Mouse (Mus musculus) heart, embryonic 10.5 days (tissue): ENCODE measurements around the gene Cyld. TPM values are rescaled to one million over a fixed set of nuclear protein-coding genes. Genes with fewer than 3 reads are reported as not detected.
A peak's percentile ranks its signal among the peaks of the same experiment; 100 is the strongest.

Experiments
- DNase-seq: peaks from one replicate; pipeline ENCODE4 v3.0.0-alpha.2; 2017; ENCODE audit warnings: low spot score
- H3K27ac ChIP-seq: fragments of 300-500 bp; sonication (generic); 2 replicates; pipeline ENCODE4 v1.5.1; 2016; ENCODE audit warnings: mild to moderate bottlenecking
- H3K27me3 ChIP-seq: fragments of 300-500 bp; sonication (generic); 2 replicates; pipeline ENCODE4 v1.6.1; 2016; ENCODE audit warnings: mild to moderate bottlenecking; ENCODE audit not compliant: poor library complexity, insufficient read depth, severe bottlenecking
- H3K36me3 ChIP-seq: fragments of 300-500 bp; sonication (generic); 2 replicates; pipeline ENCODE4 v1.6.1; 2016; ENCODE audit warnings: mild to moderate bottlenecking, moderate library complexity
- H3K4me1 ChIP-seq: fragments of 300-500 bp; sonication (generic); 2 replicates; pipeline ENCODE4 v1.6.1; 2016; ENCODE audit warnings: mild to moderate bottlenecking
- H3K4me3 ChIP-seq: fragments of 300-500 bp; sonication (generic); 2 replicates; pipeline ENCODE4 v1.5.1; 2016; ENCODE audit warnings: mild to moderate bottlenecking, moderate library complexity
- H3K9me3 ChIP-seq: fragments of 300-500 bp; sonication (generic); 2 replicates; pipeline ENCODE4 v1.6.1; 2016; ENCODE audit warnings: mild to moderate bottlenecking, moderate library complexity
- WGBS: fragments of 180-500 bp; shearing (Covaris S2); methylation state at CpG from one replicate; pipeline ENCODE4 v1.1.7; 2016; 5-methylcytosine and 5-hydroxymethylcytosine counted together
- polyA plus RNA-seq: library from polyadenylated mRNA; unstranded; fragments of >200 nt; fragmentation: Nextera tagmentation; extraction: Ambion mirVana; gene quantifications from 2 replicates; pipeline ENCODE4 v1.2.1, GENCODE M21; 2016

The Cyld gene
- polyA plus RNA-seq, 1 experiment from 2014 or later = 8.9 TPM

- no peaks in the 10 kb centered on the region for H3K36me3 ChIP-seq
- H3K9me3 ChIP-seq = no peaks in the 10 kb centered on the region
- no peak overlapping the region for H3K4me3 ChIP-seq
- no peaks in the 10 kb centered on the region for H3K4me1 ChIP-seq
- H3K27ac ChIP-seq = no peak overlapping the region
- peaks cover 15% of the 10 kb centered on the region; the same call in 1 of the 2 replicates for H3K27me3 ChIP-seq
- 85% methylated on average over 10 of the region's 10 CpGs for WGBS
- no peak for DNase-seq
Measured at GRCm38 (mm10) chr8:88671575-88671974, 25.3 kb upstream of the Cyld start.

- Histone ChIP-seq H3K27ac (no peak overlapping the region), H3K9me3 (no peaks in the 10 kb centered on the region), H3K4me3 (no peak overlapping the region), H3K27me3 (peaks cover 15% of the 10 kb centered on the region; the same call in 1 of the 2 replicates), H3K4me1 (no peaks in the 10 kb centered on the region), H3K36me3 (no peaks in the 10 kb centered on the region)
- 87% methylated on average over 5 of the region's 5 CpGs for WGBS
- no peak for DNase-seq
Measured at GRCm38 (mm10) chr8:88673859-88674258, 23.0 kb upstream of the Cyld start.

DNA sequence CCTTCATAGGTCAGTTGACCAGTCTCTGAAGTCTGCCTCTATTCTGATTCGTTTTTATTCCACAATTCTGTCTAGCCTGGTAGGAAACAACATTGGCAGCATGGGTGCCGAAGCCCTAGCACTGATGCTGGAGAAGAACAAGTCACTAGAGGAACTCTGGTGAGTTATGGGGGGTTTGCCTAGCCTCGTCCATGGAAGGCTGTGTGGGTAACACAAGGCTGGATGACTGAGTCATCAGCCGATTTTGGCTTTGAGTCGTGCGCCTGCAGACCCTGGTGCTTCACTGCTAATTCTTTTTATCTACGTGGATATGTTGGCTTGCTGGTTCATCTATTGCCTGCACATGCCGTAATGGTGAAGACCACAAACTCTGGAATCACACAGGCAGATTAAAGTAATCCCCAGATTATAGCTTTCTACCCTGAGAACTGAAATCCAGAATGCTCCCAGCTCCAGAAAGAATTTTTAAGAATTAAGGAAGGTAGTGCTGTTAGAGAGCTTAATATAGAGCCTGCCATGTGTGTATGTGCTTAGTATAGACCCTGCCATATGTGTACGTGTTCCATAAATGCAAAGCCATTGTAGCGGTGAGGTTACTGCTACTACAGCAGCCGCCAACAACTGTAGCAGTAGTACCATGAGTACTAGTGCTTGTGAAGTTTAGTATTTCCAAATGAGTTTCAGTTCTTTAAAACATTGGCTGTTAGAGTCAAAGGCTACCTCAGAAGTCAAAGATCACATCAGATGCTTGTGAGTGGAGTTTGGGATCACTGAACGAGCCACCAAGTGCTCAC, 21.3 kb upstream of the Cyld start:
- H3K27me3 ChIP-seq = peaks cover 12% of the 10 kb centered on the region; the same call in 1 of the 2 replicates
- H3K9me3 ChIP-seq = no peaks in the 10 kb centered on the region
- H3K27ac ChIP-seq = no peak overlapping the region
- WGBS = 80% methylated on average over 12 of the region's 12 CpGs
- H3K4me1 ChIP-seq = no peaks in the 10 kb centered on the region
- no peaks in the 10 kb centered on the region for H3K36me3 ChIP-seq
- H3K4me3 ChIP-seq = no peak overlapping the region
- DNase-seq = no peak

DNA sequence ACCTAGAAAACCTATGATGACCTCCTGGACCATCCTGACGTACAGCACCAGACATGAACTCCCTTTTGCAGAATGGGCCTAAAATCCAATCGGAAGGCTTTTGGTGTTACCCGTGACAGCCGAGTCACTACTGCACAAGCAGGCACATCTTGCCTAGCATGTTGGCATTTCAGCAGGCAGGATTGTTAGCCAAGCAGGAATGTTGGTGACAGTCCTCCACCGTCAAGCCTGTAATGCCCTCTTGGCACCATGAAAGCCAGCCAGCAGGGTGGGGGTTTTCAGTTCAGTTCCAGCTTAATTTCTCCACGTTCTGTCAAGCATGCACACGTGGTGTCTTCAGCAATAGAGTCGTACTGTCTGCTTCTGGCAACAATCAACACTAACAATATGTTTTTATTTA, 19.8 kb upstream of the Cyld start:
- Histone ChIP-seq H3K4me3 (no peak overlapping the region), H3K27me3 (peaks cover 5% of the 10 kb centered on the region; the same call in 1 of the 2 replicates), H3K27ac (no peak overlapping the region), H3K4me1 (no peaks in the 10 kb centered on the region), H3K9me3 (no peaks in the 10 kb centered on the region), H3K36me3 (no peaks in the 10 kb centered on the region)
- DNase-seq = no peak
- WGBS = 85% methylated on average over 8 of the region's 8 CpGs

DNA sequence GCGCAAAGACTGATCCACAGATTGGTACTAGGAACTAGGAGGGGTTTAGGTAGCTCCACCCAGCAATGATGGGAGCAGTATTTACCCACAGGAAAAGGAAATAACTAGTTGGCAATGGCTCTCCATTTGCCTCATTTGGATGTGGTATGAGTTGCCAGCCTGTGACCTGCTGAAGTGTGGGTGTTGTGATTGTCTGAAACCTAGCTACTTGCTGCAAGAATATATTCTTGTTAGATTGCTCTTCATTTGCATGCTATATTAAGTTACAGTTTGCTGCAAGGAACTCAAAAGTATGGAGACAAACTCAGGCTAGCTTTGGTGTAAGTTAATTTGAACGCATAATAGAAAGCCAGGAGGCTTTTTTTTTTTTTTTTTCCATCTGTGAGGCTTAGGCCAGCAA, 16.3 kb upstream of the Cyld start:
- Histone ChIP-seq H3K9me3 (no peaks in the 10 kb centered on the region), H3K4me3 (no peak overlapping the region), H3K36me3 (no peaks in the 10 kb centered on the region), H3K27me3 (no peaks in the 10 kb centered on the region), H3K4me1 (no peaks in the 10 kb centered on the region), H3K27ac (no peak overlapping the region)
- WGBS = 85% methylated on average over 2 of the region's 2 CpGs
- DNase-seq = no peak

DNA sequence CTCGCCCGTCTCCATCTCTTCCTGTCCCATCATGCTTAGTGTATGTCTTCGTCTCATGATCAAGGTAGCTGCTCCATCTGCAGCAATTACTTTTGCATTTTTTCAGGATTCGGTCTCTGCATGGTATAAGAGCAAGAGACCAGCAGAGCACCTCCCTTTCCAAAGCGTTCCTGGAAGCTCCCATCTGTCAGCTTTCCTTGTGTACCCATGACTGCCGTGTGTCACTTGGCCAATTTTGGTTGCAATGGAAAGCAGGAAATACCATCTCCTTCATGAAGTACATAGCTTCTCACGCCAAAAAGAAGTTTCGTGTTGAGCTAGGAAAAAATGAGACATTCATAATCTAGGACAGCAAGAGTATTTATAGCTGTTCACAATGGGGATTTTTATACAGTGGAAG, 15.8 kb upstream of the Cyld start:
- 86% methylated on average over 8 of the region's 8 CpGs for WGBS
- Histone ChIP-seq H3K9me3 (no peaks in the 10 kb centered on the region), H3K36me3 (no peaks in the 10 kb centered on the region), H3K4me1 (no peaks in the 10 kb centered on the region), H3K27ac (no peak overlapping the region), H3K4me3 (no peak overlapping the region), H3K27me3 (no peaks in the 10 kb centered on the region)
- DNase-seq = no peak

GRCm38 (mm10) chr8:88683656-88684289, 13.1 kb upstream of the Cyld start:
- Histone ChIP-seq H3K36me3 (no peaks in the 10 kb centered on the region), H3K27me3 (no peaks in the 10 kb centered on the region), H3K4me1 (0 out of 2 replicates have a peak, but pooled peaks cover 5% of the 10 kb centered on the region), H3K27ac (no peak overlapping the region), H3K9me3 (no peaks in the 10 kb centered on the region), H3K4me3 (no peak overlapping the region)
- DNase-seq = peak; percentile 55
- 82% methylated on average over 7 of the region's 7 CpGs for WGBS

GRCm38 (mm10) chr8:88686226-88686905, 10.5 kb upstream of the Cyld start:
- H3K36me3 ChIP-seq = no peaks in the 10 kb centered on the region
- peak; percentile 53 for DNase-seq
- 0 out of 2 replicates have a peak, but pooled peaks cover 5% of the 10 kb centered on the region for H3K4me1 ChIP-seq
- H3K27me3 ChIP-seq = no peaks in the 10 kb centered on the region
- no peak overlapping the region for H3K27ac ChIP-seq
- H3K9me3 ChIP-seq = no peaks in the 10 kb centered on the region
- WGBS = 48% methylated on average over 9 of the region's 9 CpGs
- H3K4me3 ChIP-seq = no peak overlapping the region

DNA sequence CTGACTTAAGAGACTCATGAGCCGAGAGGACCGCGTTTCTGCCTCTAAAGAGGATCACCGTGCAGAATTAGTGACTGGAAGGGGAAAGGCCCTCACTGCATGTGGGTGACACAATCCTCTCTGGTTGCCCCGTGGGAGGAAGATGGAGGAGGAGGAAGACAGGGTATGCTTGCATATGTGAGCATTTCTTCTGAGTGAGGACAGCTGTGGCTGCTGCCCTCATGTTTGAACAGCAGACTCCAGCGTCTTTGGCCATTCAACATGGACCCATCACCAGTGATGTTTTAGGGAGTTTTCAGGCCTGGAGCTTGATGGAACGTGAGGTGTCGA, 10.0 kb upstream of the Cyld start:
- H3K9me3 ChIP-seq = no peaks in the 10 kb centered on the region
- 67% methylated on average over 8 of the region's 8 CpGs for WGBS
- no peaks in the 10 kb centered on the region for H3K36me3 ChIP-seq
- H3K4me1 ChIP-seq = 0 out of 2 replicates have a peak, but pooled peaks cover 5% of the 10 kb centered on the region
- DNase-seq = peak; percentile 63
- H3K27ac ChIP-seq = no peak overlapping the region
- no peaks in the 10 kb centered on the region for H3K27me3 ChIP-seq
- no peak overlapping the region for H3K4me3 ChIP-seq

DNA sequence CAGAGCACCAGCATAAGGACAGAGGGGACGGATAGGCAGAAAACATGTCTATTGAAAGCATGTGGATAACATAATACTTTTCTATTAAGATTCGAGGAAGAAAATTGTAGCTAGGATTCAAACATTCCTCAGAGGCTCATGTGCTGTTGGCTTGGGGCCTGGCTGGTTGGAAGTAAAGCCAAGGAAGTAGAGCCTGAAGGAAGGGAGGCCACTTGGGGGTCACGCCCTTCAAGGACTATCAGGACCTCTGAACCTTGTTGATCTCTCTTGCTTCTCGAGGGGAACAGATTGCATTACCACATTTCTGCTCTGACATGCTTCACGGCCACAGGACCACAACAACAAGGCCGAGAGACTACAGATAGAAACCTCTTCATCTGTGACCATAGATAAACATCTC, 7.7 kb upstream of the Cyld start:
- Histone ChIP-seq H3K9me3 (no peaks in the 10 kb centered on the region), H3K4me3 (no peak overlapping the region), H3K27ac (no peak overlapping the region), H3K27me3 (0 out of 2 replicates have a peak, but pooled peaks cover 1% of the 10 kb centered on the region), H3K4me1 (0 out of 2 replicates have a peak, but pooled peaks cover 5% of the 10 kb centered on the region), H3K36me3 (no peaks in the 10 kb centered on the region)
- WGBS = 76% methylated on average over 6 of the region's 6 CpGs
- peak; percentile 46 for DNase-seq

DNA sequence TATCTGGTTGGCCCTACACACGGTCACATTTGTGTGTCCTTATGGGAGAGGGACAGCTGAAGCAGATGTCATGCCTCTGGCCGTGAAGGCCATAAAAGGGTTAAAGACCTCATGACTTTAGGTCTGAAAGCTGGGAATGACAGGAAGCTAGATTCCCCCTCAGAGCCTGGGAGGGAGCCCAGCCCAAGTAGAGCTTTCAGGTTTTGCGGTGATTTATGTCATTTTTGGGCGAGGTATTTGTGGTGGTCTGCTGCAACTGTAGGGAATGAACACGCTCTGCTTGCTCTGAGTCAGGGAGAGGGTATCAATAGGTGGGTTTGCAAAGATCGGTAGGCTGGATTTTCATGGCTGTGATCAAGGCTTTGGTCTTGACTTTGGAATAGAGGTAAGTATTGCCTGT, 6.9 kb upstream of the Cyld start:
- Histone ChIP-seq H3K27ac (no peak overlapping the region), H3K4me3 (no peak overlapping the region), H3K36me3 (no peaks in the 10 kb centered on the region), H3K27me3 (0 out of 2 replicates have a peak, but pooled peaks cover 8% of the 10 kb centered on the region), H3K9me3 (no peaks in the 10 kb centered on the region), H3K4me1 (0 out of 2 replicates have a peak, but pooled peaks cover 7% of the 10 kb centered on the region)
- peak; percentile 65 for DNase-seq
- WGBS = 83% methylated on average over 6 of the region's 6 CpGs

GRCm38 (mm10) chr8:88691342-88691948, 5.4 kb upstream of the Cyld start:
- no peaks in the 10 kb centered on the region for H3K9me3 ChIP-seq
- peaks cover 9% of the 10 kb centered on the region; the same call in 1 of the 2 replicates for H3K4me1 ChIP-seq
- WGBS = 47% methylated on average over 4 of the region's 4 CpGs
- no peak overlapping the region for H3K27ac ChIP-seq
- peak; percentile 59 for DNase-seq
- no peak overlapping the region for H3K4me3 ChIP-seq
- 0 out of 2 replicates have a peak, but pooled peaks cover 8% of the 10 kb centered on the region for H3K27me3 ChIP-seq
- no peaks in the 10 kb centered on the region for H3K36me3 ChIP-seq
